Mouse (Mus musculus) intestine, postnatal 0 days (tissue): Measurements from ENCODE around the gene Zmynd12. TPM values are rescaled to one million over a fixed set of nuclear protein-coding genes. Genes with fewer than 3 reads are reported as not detected.

Experiments
- ATAC-seq: fragments of 200-750 bp; cut with Nextera tagmentation; 2 replicates; pipeline ENCODE4 v1.8.0; 2017; ENCODE audit warnings: mild to moderate bottlenecking, moderate TSS enrichment, moderate library complexity
- H3K27ac ChIP-seq: fragments of 300-500 bp; sonication (generic); 2 replicates; pipeline ENCODE4 v1.5.1; 2014; ENCODE audit warnings: mild to moderate bottlenecking, low read depth, low read length, moderate library complexity
- H3K27me3 ChIP-seq: fragments of 300-500 bp; sonication (generic); replicated peaks from 2 replicates; pipeline ENCODE4 v1.6.1; 2014; ENCODE audit warnings: low read length, mixed read lengths; ENCODE audit not compliant: control insufficient read depth, insufficient read depth
- H3K36me3 ChIP-seq: fragments of 300-500 bp; sonication (generic); 2 replicates; pipeline ENCODE4 v1.6.1; 2014; ENCODE audit warnings: mild to moderate bottlenecking, moderate library complexity; ENCODE audit not compliant: control insufficient read depth, insufficient read depth
- H3K4me1 ChIP-seq: fragments of 300-500 bp; sonication (generic); replicated peaks from 2 replicates; pipeline ENCODE4 v1.6.1; 2014; ENCODE audit warnings: antibody characterized with exemption, low read length, mixed read lengths; ENCODE audit not compliant: control insufficient read depth, insufficient read depth
- H3K4me2 ChIP-seq: fragments of 300-500 bp; sonication (generic); replicated peaks from 2 replicates; pipeline ENCODE4 v1.6.1; 2014; ENCODE audit warnings: low read depth, mild to moderate bottlenecking, moderate library complexity
- H3K4me3 ChIP-seq: fragments of 300-500 bp; sonication (generic); 2 replicates; pipeline ENCODE4 v1.5.1; 2014; ENCODE audit warnings: low read depth, low read length
- H3K9ac ChIP-seq: fragments of 300-500 bp; sonication (generic); 2 replicates; pipeline ENCODE4 v1.6.1; 2014; ENCODE audit warnings: mild to moderate bottlenecking, low read depth, low read length
- H3K9me3 ChIP-seq: fragments of 300-500 bp; sonication (generic); 2 replicates; pipeline ENCODE4 v1.6.1; 2016; ENCODE audit warnings: mixed run types; ENCODE audit not compliant: control insufficient read depth
- CTCF ChIP-seq: sonication (generic); IDR thresholded peaks from 2 replicates; pipeline ENCODE4 v1.5.1; 2016; ENCODE audit warnings: low read depth, mild to moderate bottlenecking, control low read depth, antibody characterized with exemption, moderate library complexity
- WGBS: fragments of 180-500 bp; shearing (Covaris S2); extraction: QIAGEN DNeasy Blood & Tissue Kit; methylation state at CpG from one replicate; pipeline ENCODE4 v1.1.7; 2014; 5-methylcytosine and 5-hydroxymethylcytosine counted together
- polyA plus RNA-seq: library from polyadenylated mRNA; unstranded; fragments of >200 nt; fragmentation: Nextera tagmentation; extraction: Ambion mirVana; gene quantifications from 2 replicates; pipeline ENCODE4 v1.2.1, GENCODE M21; 2015

Zmynd12 gene
- polyA plus RNA-seq, 1 experiment from 2014 or later: 0.59 TPM

DNA sequence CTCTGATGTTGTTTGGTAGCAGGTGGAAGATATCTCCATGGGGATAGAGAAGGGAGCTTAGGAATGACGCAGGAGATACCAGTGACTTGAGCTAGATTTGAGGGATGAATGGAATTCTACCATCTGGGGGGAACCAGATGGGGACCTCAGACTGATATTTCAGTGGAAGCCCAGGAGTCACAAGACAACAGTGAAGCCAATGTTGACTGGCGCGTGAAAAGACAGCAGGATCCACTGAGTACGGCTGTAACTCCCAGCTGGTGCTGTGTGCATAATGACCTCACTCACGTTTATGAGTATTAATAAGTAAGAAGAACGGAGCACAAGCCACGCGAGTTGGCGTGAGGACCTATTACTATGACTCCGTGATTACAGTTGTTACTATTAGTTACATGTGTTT, 67.1 kb downstream of the Zmynd12 start:
- no peaks in the 10 kb centered on the region for H3K36me3 ChIP-seq
- WGBS: 87% methylated on average over 10 of the region's 10 CpGs
- no peaks in the 10 kb centered on the region for H3K9me3 ChIP-seq
- no peak for TF ChIP-seq CTCF
- H3K27ac ChIP-seq: no peak overlapping the region
- no peak overlapping the region for H3K9ac ChIP-seq
- ATAC-seq: no peak
- no peak overlapping the region for H3K4me2 ChIP-seq
- no peak overlapping the region for H3K4me3 ChIP-seq
- H3K4me1 ChIP-seq: no peaks in the 10 kb centered on the region
- peaks cover 23% of the 10 kb centered on the region for H3K27me3 ChIP-seq

DNA sequence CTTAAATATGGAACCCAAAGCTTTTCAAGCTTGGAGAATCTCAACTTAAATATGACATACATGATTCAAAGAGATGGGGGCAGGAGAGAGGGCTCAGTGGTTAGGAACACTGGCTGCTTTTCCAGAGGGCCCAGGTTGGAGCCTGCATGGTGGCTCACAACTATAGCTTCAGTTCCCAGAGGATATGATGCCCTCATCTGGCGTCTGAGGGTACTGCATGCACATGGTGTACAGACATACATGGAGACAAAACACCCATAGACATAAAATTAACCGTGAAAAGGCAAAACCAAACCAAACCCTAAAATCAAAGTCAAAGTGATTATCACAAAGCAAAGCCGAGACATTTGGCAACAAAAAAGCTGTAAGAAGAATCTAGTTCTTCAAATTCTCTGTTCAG, 68.2 kb downstream of the Zmynd12 start:
- Histone ChIP-seq H3K9ac (no peak overlapping the region), H3K27me3 (peaks cover 23% of the 10 kb centered on the region), H3K4me3 (no peak overlapping the region), H3K27ac (no peak overlapping the region), H3K4me2 (no peak overlapping the region), H3K36me3 (no peaks in the 10 kb centered on the region), H3K9me3 (no peaks in the 10 kb centered on the region), H3K4me1 (no peaks in the 10 kb centered on the region)
- TF ChIP-seq CTCF: peak; percentile 53
- 81% methylated on average over 3 of the region's 3 CpGs for WGBS
- no peak for ATAC-seq

DNA sequence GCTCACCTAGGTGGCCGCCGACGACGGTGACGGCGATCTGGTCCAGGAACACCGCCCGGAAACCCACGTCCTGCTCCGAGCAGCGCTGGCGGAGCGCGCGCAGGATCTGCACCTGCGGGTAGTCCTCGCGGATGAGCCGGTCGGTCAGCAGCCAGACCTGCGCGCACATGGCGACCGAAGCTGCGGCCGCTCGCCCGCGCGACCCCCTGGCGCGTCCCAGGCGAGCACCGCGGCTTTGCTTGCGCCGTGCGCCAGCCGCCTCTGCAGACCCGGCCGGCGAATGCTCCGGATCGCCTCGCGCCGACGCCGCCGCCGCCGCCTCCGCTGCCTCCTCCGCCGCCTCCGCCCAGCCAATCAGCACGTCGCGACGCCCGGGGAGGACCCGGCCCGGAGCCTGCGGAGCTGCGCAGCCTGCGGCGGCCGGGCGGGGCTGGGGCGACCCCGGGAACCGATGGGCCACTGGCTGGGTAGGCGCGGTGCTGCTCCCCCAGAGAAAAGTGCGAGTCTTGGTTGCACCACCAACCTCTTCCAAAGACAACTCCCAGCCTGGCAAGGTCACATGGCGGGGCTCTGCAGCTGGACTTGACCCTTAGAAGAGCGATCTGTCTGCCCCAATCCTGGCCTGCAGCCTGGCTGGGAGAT, 69.8 kb downstream of the Zmynd12 start, which contains the start of gene Rimkla:
Rimkla (minus strand) TSS at position 338 of the 642 bp plus-strand sequence.
- Histone ChIP-seq H3K9ac (0 out of 2 replicates have a peak within 1 kb of the TSS, but pooled peaks have one; percentile 17), H3K9me3 (no peaks in the 10 kb centered on the region), H3K4me3 (peak within 1 kb of the TSS; percentile 53), H3K27ac (no peak within 1 kb of the TSS), H3K27me3 (peaks cover 23% of the 10 kb centered on the region), H3K36me3 (no peaks in the 10 kb centered on the region), H3K4me2 (peak within 1 kb of the TSS; percentile 92), H3K4me1 (no peaks in the 10 kb centered on the region)
- under 1% methylated on average over 75 of the region's 77 CpGs for WGBS
- peak; percentile 56 for ATAC-seq
- no peak for TF ChIP-seq CTCF

GRCm38 (mm10) chr4:119492933-119493327, 70.3 kb downstream of the Zmynd12 start:
- no peak for ATAC-seq
- Histone ChIP-seq H3K27ac (no peak overlapping the region), H3K4me1 (no peaks in the 10 kb centered on the region), H3K4me2 (peak overlapping the region; percentile 92), H3K9me3 (no peaks in the 10 kb centered on the region), H3K4me3 (peak overlapping the region; percentile 53), H3K27me3 (peaks cover 23% of the 10 kb centered on the region), H3K9ac (no peak overlapping the region), H3K36me3 (no peaks in the 10 kb centered on the region)
- TF ChIP-seq CTCF: no peak
- 36% methylated on average over 10 of the region's 10 CpGs for WGBS

- no peaks in the 10 kb centered on the region for H3K36me3 ChIP-seq
- 0 out of 2 replicates have a peak, but pooled peaks cover 2% of the 10 kb centered on the region for H3K27me3 ChIP-seq
- no peak for ATAC-seq
- no peak overlapping the region for H3K4me2 ChIP-seq
- no peak for TF ChIP-seq CTCF
- no peaks in the 10 kb centered on the region for H3K9me3 ChIP-seq
- 56% methylated on average over 5 of the region's 5 CpGs for WGBS
- H3K9ac ChIP-seq: no peak overlapping the region
- no peak overlapping the region for H3K4me3 ChIP-seq
- no peak overlapping the region for H3K27ac ChIP-seq
- H3K4me1 ChIP-seq: no peaks in the 10 kb centered on the region
Observed at GRCm38 (mm10) chr4:119498319-119498848, 75.8 kb downstream of the Zmynd12 start.

DNA sequence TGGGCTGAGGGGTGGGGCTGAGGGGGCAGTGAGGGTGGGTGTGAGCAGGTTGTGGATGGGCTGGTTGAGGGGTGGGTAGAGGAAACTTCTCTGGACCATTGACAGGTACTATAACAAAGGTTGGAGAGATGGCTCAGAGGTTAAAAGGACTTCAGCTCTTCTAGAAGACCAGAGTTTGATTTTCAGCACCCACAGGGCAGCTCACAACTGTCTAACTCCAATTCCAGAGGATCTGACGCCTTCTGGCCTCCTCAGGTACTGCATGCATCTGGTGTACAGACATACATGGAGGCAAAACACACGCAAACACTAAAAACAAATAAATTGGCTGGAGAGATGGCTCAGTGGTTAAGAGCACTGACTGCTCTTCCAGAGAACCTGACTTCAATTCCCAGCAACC, 89.0 kb downstream of the Zmynd12 start:
- ATAC-seq: no peak
- H3K4me3 ChIP-seq: no peak overlapping the region

More for the DNA sequence above, 89.0 kb downstream of the Zmynd12 start:
- no peak overlapping the region for H3K27ac ChIP-seq
- no peaks in the 10 kb centered on the region for H3K4me1 ChIP-seq
- no peaks in the 10 kb centered on the region for H3K27me3 ChIP-seq
- TF ChIP-seq CTCF: peak; percentile 25
- H3K36me3 ChIP-seq: no peaks in the 10 kb centered on the region
- WGBS: 52% methylated on average over 2 of the region's 2 CpGs
- H3K9ac ChIP-seq: no peak overlapping the region
- H3K9me3 ChIP-seq: no peaks in the 10 kb centered on the region
- no peak overlapping the region for H3K4me2 ChIP-seq
